Mouse (Mus musculus): ENCODE results near the gene Adam19.

GRCm38 (mm10) chr11:46038901-46039300 lies 16.9 kb upstream of the Adam19 start:
- TF ChIP-seq CTCF (IDR thresholded peaks at IDR 0.05; ENCODE audit: low read depth) (no peak), EP300 (optimal IDR thresholded peaks at IDR 0.05) (no peak)
